Mouse (Mus musculus) CH12.LX (cell line): ENCODE measurements around the gene Atf3. TPM values are rescaled to one million over a fixed set of nuclear protein-coding genes. Genes with fewer than 3 reads are reported as not detected.

Experiments used
- DNase-seq: peaks from one replicate; pipeline ENCODE4 v3.0.0-alpha.2; 2013; ENCODE audit errors: extremely low read depth
- H3K27ac ChIP-seq: 2 replicates; pipeline ENCODE4 v1.5.1; 2012; ENCODE audit warnings: low read depth, mild to moderate bottlenecking, control low read depth, moderate library complexity; ENCODE audit not compliant: insufficient read depth
- H3K27me3 ChIP-seq: replicated peaks from 2 replicates; pipeline ENCODE3; 2012; ENCODE audit warnings: inconsistent platforms
- H3K36me3 ChIP-seq, 2 experiments: replicated peaks in 1 of 2; 2 replicates each; pipeline versions ENCODE3 to v1.6.1; 2012; ENCODE audit warnings: inconsistent platforms in 1 of 2, low read length in 1 of 2, mild to moderate bottlenecking in 1 of 2, mixed read lengths in 1 of 2, moderate library complexity in 1 of 2; ENCODE audit not compliant: control insufficient read depth in 1 of 2, insufficient read depth in 1 of 2
- H3K4me1 ChIP-seq, 2 experiments: 2 replicates each; pipeline ENCODE4 v1.6.1; 2012; ENCODE audit warnings: inconsistent platforms in 1 of 2, moderate library complexity in 1 of 2; ENCODE audit not compliant: insufficient read depth in 2 of 2, control insufficient read depth in 1 of 2
- H3K4me2 ChIP-seq: 2 replicates; pipeline ENCODE4 v1.6.1; 2012; ENCODE audit warnings: low read depth, mild to moderate bottlenecking, control low read depth; ENCODE audit not compliant: poor library complexity, insufficient read depth, severe bottlenecking
- H3K4me3 ChIP-seq, 3 experiments: fragments of 150-350 bp in 1 of 3; sonication (generic) in 1 of 3; replicated peaks in 1 of 3; 2 replicates each; pipeline versions ENCODE3 to v1.5.1; 2011 to 2012; ENCODE audit warnings: low read depth in 2 of 3, low read length in 2 of 3, mild to moderate bottlenecking in 2 of 3, moderate library complexity in 2 of 3, control low read depth in 1 of 3, improper control_type of control experiment in 1 of 3, inconsistent platforms in 1 of 3, mixed read lengths in 1 of 3; ENCODE audit not compliant: poor library complexity in 1 of 3
- H3K79me2 ChIP-seq: replicated peaks from 2 replicates; pipeline ENCODE4 v1.6.1; 2012; ENCODE audit warnings: mild to moderate bottlenecking, moderate library complexity; ENCODE audit not compliant: control insufficient read depth, poor library complexity, insufficient read depth, severe bottlenecking; ENCODE audit errors: extremely low read depth
- H3K9ac ChIP-seq: 2 replicates; pipeline ENCODE4 v1.6.1; 2012; ENCODE audit warnings: low read depth, mild to moderate bottlenecking, control low read depth, moderate library complexity; ENCODE audit not compliant: insufficient read depth
- H3K9me3 ChIP-seq: replicated peaks from 2 replicates; pipeline ENCODE3; 2012; ENCODE audit warnings: low read length, inconsistent platforms, mixed read lengths
- BHLHE40 ChIP-seq: IDR thresholded peaks from 2 replicates; pipeline ENCODE4 v1.6.1; 2011; ENCODE audit warnings: mild to moderate bottlenecking, low read depth, low read length, improper control_type of control experiment
- CHD2 ChIP-seq: IDR thresholded peaks from 2 replicates; pipeline ENCODE4 v1.6.1; 2011; ENCODE audit warnings: low read length, improper control_type of control experiment
- CTCF ChIP-seq, 2 experiments: IDR thresholded peaks in 1 of 2; conservative IDR thresholded peaks in 1 of 2; 2 replicates each; pipeline ENCODE4 v1.5.1; 2011 to 2012; ENCODE audit warnings: low read depth in 2 of 2, low read length in 2 of 2, improper control_type of control experiment in 1 of 2, inconsistent platforms in 1 of 2, mild to moderate bottlenecking in 1 of 2, moderate library complexity in 1 of 2
- ELF1 ChIP-seq: IDR thresholded peaks from 2 replicates; pipeline ENCODE4 v1.6.1; 2014; ENCODE audit warnings: low read depth, mild to moderate bottlenecking, inconsistent platforms, low read length, improper control_type of control experiment
- EP300 ChIP-seq: IDR thresholded peaks from 2 replicates; pipeline ENCODE4 v1.6.1; 2011; ENCODE audit warnings: low read length, improper control_type of control experiment
- ETS1 ChIP-seq: conservative IDR thresholded peaks from 2 replicates; pipeline ENCODE4 v1.6.1; 2012; ENCODE audit warnings: low read depth, mild to moderate bottlenecking, inconsistent platforms, low read length, improper control_type of control experiment, moderate library complexity
- HCFC1 ChIP-seq: IDR thresholded peaks from 2 replicates; pipeline ENCODE4 v1.6.1; 2012; ENCODE audit warnings: low read depth, mild to moderate bottlenecking, inconsistent platforms, low read length, improper control_type of control experiment
- IRF4 ChIP-seq: IDR thresholded peaks from 2 replicates; pipeline ENCODE4 v1.6.1; 2014; ENCODE audit warnings: low read depth, mild to moderate bottlenecking, inconsistent platforms, low read length, improper control_type of control experiment
- JUN ChIP-seq: IDR thresholded peaks from 2 replicates; pipeline ENCODE4 v1.6.1; 2011; ENCODE audit warnings: low read depth, mild to moderate bottlenecking, low read length, improper control_type of control experiment, moderate library complexity; ENCODE audit not compliant: insufficient read depth
- KAT2A ChIP-seq: IDR thresholded peaks from 2 replicates; pipeline ENCODE4 v1.6.1; 2012; ENCODE audit warnings: low read length, improper control_type of control experiment, inconsistent platforms; ENCODE audit not compliant: insufficient replicate concordance
- MAX ChIP-seq: IDR thresholded peaks from 2 replicates; pipeline ENCODE4 v1.6.1; 2011; ENCODE audit warnings: low read length, improper control_type of control experiment
- MEF2A ChIP-seq: IDR thresholded peaks from 2 replicates; pipeline ENCODE4 v1.6.1; 2014; ENCODE audit warnings: low read depth, mild to moderate bottlenecking, inconsistent platforms, low read length, improper control_type of control experiment, borderline replicate concordance
- MXI1 ChIP-seq: IDR thresholded peaks from 2 replicates; pipeline ENCODE4 v1.6.1; 2011; ENCODE audit warnings: mild to moderate bottlenecking, low read depth, low read length, improper control_type of control experiment
- MYC ChIP-seq: IDR thresholded peaks from 2 replicates; pipeline ENCODE4 v1.6.1; 2011; ENCODE audit warnings: low read depth, mild to moderate bottlenecking, improper control_type of control experiment, low read length
- NELFE ChIP-seq: IDR thresholded peaks from 2 replicates; pipeline ENCODE4 v1.6.1; 2011; ENCODE audit warnings: low read depth, low read length, improper control_type of control experiment
- PAX5 ChIP-seq: IDR thresholded peaks from 2 replicates; pipeline ENCODE4 v1.6.1; 2012; ENCODE audit warnings: low read length, inconsistent platforms, mixed read lengths
- POLR2A ChIP-seq: IDR thresholded peaks from 2 replicates; pipeline ENCODE4 v1.6.1; 2011; ENCODE audit warnings: low read depth, mild to moderate bottlenecking, improper control_type of control experiment, low read length
- RAD21 ChIP-seq: IDR thresholded peaks from 2 replicates; pipeline ENCODE4 v1.6.1; 2011; ENCODE audit warnings: low read depth, mild to moderate bottlenecking, low read length, improper control_type of control experiment, moderate library complexity
- RCOR1 ChIP-seq: conservative IDR thresholded peaks from 2 replicates; pipeline ENCODE4 v1.6.1; 2012; ENCODE audit warnings: low read depth, mild to moderate bottlenecking, inconsistent platforms, low read length, improper control_type of control experiment
- SIN3A ChIP-seq: IDR thresholded peaks from 2 replicates; pipeline ENCODE4 v1.6.1; 2012; ENCODE audit warnings: low read length, improper control_type of control experiment, inconsistent platforms
- SMC3 ChIP-seq: IDR thresholded peaks from 2 replicates; pipeline ENCODE4 v1.6.1; 2011; ENCODE audit warnings: low read depth, low read length, improper control_type of control experiment
- TBP ChIP-seq: conservative IDR thresholded peaks from 2 replicates; pipeline ENCODE4 v1.6.1; 2011; ENCODE audit warnings: low read depth, low read length, improper control_type of control experiment
- USF2 ChIP-seq: conservative IDR thresholded peaks from 2 replicates; pipeline ENCODE4 v1.6.1; 2011; ENCODE audit warnings: low read depth, low read length, improper control_type of control experiment
- ZKSCAN1 ChIP-seq: IDR thresholded peaks from 2 replicates; pipeline ENCODE4 v1.6.1; 2012; ENCODE audit warnings: low read depth, inconsistent platforms, low read length, improper control_type of control experiment, borderline replicate concordance
- ZMIZ1 ChIP-seq: IDR thresholded peaks from 2 replicates; pipeline ENCODE4 v1.6.1; 2012; ENCODE audit warnings: low read depth, mild to moderate bottlenecking, inconsistent platforms, low read length, improper control_type of control experiment
- ZNF384 ChIP-seq: IDR thresholded peaks from 2 replicates; pipeline ENCODE4 v1.6.1; 2012; ENCODE audit warnings: low read depth, low read length, improper control_type of control experiment, inconsistent platforms
- dilution Hi-C: fragments of 300-500 bp; cut with MboI; formaldehyde crosslinking; loops from 2 replicates; pipeline ENCODE4 v1.14.3; 2020; ENCODE audit warnings: low sequenced_read_pairs; ENCODE audit not compliant: extremely low pct_unique_long_range_greater_than_20kb, extremely low pct_ligation_motif_present
- in situ Hi-C: fragments of 300-500 bp; cut with MboI; formaldehyde crosslinking; loops from 3 replicates; pipeline ENCODE4 v1.14.3; 2019; ENCODE audit warnings: low sequenced_read_pairs, low pct_ligation_motif_present, low pct_unique_long_range_greater_than_20kb, mixed read lengths
- polyA plus RNA-seq: library from polyadenylated mRNA; unstranded; fragments of >175 nt; gene quantifications from 2 replicates; pipeline ENCODE4 v1.2.1, GENCODE M21; 2012; ENCODE audit warnings: low read depth; ENCODE audit not compliant: insufficient read length
- total RNA-seq, 2 experiments: library from RNA; depleted of rRNA; stranded (reverse); fragments of 300-350 nt in 1 of 2; fragments of >200 nt in 1 of 2; gene quantifications; 2 replicates each; pipeline ENCODE4 v1.2.3; 2012 to 2014

The Atf3 gene
- total and polyA plus RNA-seq, 3 experiments = 25.1 to 39.7 (median 32.9) TPM

GRCm38 (mm10) chr1:191164717-191165116, 53.1 kb downstream of the Atf3 start, which contains the start of gene Fam71a:
Fam71a (minus strand) TSS chr1:191164817.
- dilution Hi-C loops (no loop called here), in situ Hi-C loops (no loop called here)
- Histone ChIP-seq H3K27me3 (peaks cover 5% of the 10 kb centered on the region), H3K27ac (no peak within 1 kb of the TSS), H3K36me3 (peaks cover 4 to 17% of the 10 kb centered on the region in 2 experiments), H3K79me2 (no peaks in the 10 kb centered on the region), H3K9ac (no peak within 1 kb of the TSS)
- no peak for TF ChIP-seq USF2
- TF ChIP-seq ZKSCAN1 = no peak
- TF ChIP-seq EP300 = no peak
- TF ChIP-seq CHD2 = no peak
- TF ChIP-seq, all 38 proteins: peak for 0
- Histone ChIP-seq H3K4me2 (no peak within 1 kb of the TSS), H3K4me3 (no peak within 1 kb of the TSS), H3K9me3 (no peaks in the 10 kb centered on the region), H3K4me1 (peaks cover 14 to 15% of the 10 kb centered on the region in 2 experiments)
- no peak for DNase-seq

GRCm38 (mm10) chr1:191154314-191154713, 63.5 kb downstream of the Atf3 start:
- no peaks in the 10 kb centered on the region for H3K27me3 ChIP-seq

GRCm38 (mm10) chr1:191153052-191153451, 64.8 kb downstream of the Atf3 start:
- H3K4me3 ChIP-seq = no peak overlapping the region
- dilution Hi-C loops (no loop called here), in situ Hi-C loops (no loop called here)
- H3K4me1 ChIP-seq = peaks cover 24 to 33% of the 10 kb centered on the region in 2 experiments
- peak; percentile 64 for DNase-seq
- no peaks in the 10 kb centered on the region for H3K79me2 ChIP-seq
- H3K27ac ChIP-seq = no peak overlapping the region
- H3K9ac ChIP-seq = no peak overlapping the region
- no peaks in the 10 kb centered on the region for H3K36me3 ChIP-seq
- TF ChIP-seq ZNF384 = no peak
- no peak for TF ChIP-seq EP300
- TF ChIP-seq IRF4 = peak; percentile 19; the same call in 1 of the 2 replicates
- TF ChIP-seq POLR2A = no peak
- TF ChIP-seq TBP = no peak
- no peak for TF ChIP-seq ETS1
- peak; percentile 79 to 91 for TF ChIP-seq CTCF (conservative IDR thresholded peaks at IDR 0.05 in 1 of 2, IDR thresholded peaks at IDR 0.05 in 1 of 2; ENCODE audit: low read depth in 2 of 2, low read length in 2 of 2)
- TF ChIP-seq ZMIZ1 = no peak
- no peak for TF ChIP-seq USF2
- TF ChIP-seq NELFE = no peak
- peak; percentile 60 for TF ChIP-seq RAD21
- no peak for TF ChIP-seq MXI1
- TF ChIP-seq PAX5 = no peak
- TF ChIP-seq MAX = no peak
- no peak for TF ChIP-seq JUN
- peak; percentile 50; the same call in 1 of the 2 replicates for TF ChIP-seq MYC
- TF ChIP-seq SMC3 = peak; percentile 65
- TF ChIP-seq SIN3A = no peak
- no peak overlapping the region for H3K4me2 ChIP-seq
- H3K9me3 ChIP-seq = peaks cover 5% of the 10 kb centered on the region
- H3K27me3 ChIP-seq = no peaks in the 10 kb centered on the region

More at GRCm38 (mm10) chr1:191154314-191154713, 63.5 kb downstream of the Atf3 start:
- TF ChIP-seq MEF2A (no peak), KAT2A (no peak), ELF1 (no peak), MXI1 (no peak), ZKSCAN1 (no peak), HCFC1 (no peak), MYC (no peak), JUN (no peak), RCOR1 (no peak), BHLHE40 (no peak)
- dilution Hi-C loops = no loop called here
- H3K4me2 ChIP-seq = no peak overlapping the region
- H3K27ac ChIP-seq = no peak overlapping the region
- in situ Hi-C loops = no loop called here
- H3K9me3 ChIP-seq = peaks cover 5% of the 10 kb centered on the region
- H3K36me3 ChIP-seq = no peaks in the 10 kb centered on the region
- no peak for DNase-seq
- no peak overlapping the region for H3K9ac ChIP-seq
- no peaks in the 10 kb centered on the region for H3K79me2 ChIP-seq
- H3K4me3 ChIP-seq = no peak overlapping the region
- H3K4me1 ChIP-seq = peaks cover 24 to 33% of the 10 kb centered on the region in 2 experiments
